Mouse (Mus musculus) activated CD4-positive, CD25-positive, alpha-beta regulatory T cell, adult 9 weeks (primary cell): ENCODE results near the gene Theg. TPM values are rescaled to one million over a fixed set of nuclear protein-coding genes. Genes with fewer than 3 reads are reported as not detected.

Experiments used
- polyA plus RNA-seq: library from polyadenylated mRNA; unstranded; fragments of 100-300 nt; shearing (Covaris generic); gene quantifications from one replicate; pipeline ENCODE4 v1.2.1, GENCODE M21; 2017

Gene Theg
- polyA plus RNA-seq, result not detected

DNA sequence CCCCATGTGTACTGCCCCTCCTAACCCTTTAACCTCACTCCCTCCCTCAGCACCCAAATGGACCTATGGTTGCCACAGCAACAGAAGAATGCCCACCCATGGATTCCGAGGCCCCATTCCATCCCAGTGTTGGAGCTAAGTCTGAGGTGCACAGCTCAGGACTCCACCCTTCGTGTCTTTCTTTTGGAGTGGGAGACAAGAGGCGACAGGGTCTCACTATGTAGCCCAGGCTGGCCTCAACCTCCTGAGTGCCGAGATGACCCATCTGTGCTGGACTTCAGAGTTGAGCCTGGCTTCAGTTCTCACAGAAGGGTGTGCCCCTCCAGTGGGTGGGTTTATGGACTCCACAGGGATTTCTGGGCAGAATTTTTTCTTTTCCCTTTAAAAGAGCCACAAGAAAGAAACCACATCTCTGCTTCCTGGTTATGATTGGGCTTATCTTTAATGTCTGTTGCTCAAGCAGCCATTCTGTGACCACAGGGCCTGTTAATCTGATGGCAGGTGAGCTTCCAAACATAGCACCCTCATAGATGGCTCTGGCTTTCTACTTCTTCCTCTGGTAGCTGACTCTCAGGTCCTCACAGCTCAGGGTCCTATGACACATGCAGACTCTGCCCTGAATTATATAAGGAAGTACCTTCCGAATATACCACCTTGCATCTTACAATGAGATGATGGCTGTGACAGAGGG, at the start of gene Theg:
TSS of gene Theg (minus strand) at position 271 of the 691 bp plus-strand sequence.

DNA sequence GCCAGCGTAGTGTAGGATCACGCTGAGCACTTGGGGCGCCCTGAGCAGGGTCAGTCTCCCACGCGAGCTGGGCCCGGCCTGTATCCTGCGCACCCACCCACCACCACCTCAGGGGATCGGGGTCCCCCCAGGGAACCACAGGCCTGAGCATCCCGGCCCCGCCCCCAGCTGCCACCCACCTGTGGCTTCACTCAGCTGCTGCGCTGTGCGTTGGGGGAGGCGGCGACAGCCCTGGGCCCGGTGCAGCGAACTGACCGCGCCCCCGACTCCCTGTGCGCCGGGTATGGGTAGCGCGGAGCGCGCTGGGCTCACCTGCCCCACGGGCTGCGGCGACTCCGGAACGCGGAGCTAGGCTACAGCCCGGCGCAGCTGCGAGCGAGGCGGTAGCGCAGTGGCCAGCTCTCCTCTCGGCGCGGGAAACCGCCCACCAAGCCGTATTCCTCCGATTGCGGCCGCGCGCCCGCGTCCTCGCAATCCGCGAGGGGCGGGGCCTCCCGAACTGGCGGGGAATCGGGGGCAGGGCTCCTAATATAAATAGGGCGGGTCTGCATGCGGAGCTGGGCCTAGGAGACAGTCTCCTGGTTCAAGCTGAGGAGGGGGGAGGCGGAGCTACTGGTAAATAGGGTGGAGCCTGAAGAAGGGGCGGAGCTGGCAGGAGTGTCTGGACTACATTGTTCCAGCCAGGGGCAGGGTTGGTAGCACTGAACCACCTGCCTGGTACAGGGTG, 26.6 kb upstream of the Theg start, which contains the start of gene C2cd4c:
TSS of gene C2cd4c (minus strand) at position 448 of the 727 bp plus-strand sequence.

DNA sequence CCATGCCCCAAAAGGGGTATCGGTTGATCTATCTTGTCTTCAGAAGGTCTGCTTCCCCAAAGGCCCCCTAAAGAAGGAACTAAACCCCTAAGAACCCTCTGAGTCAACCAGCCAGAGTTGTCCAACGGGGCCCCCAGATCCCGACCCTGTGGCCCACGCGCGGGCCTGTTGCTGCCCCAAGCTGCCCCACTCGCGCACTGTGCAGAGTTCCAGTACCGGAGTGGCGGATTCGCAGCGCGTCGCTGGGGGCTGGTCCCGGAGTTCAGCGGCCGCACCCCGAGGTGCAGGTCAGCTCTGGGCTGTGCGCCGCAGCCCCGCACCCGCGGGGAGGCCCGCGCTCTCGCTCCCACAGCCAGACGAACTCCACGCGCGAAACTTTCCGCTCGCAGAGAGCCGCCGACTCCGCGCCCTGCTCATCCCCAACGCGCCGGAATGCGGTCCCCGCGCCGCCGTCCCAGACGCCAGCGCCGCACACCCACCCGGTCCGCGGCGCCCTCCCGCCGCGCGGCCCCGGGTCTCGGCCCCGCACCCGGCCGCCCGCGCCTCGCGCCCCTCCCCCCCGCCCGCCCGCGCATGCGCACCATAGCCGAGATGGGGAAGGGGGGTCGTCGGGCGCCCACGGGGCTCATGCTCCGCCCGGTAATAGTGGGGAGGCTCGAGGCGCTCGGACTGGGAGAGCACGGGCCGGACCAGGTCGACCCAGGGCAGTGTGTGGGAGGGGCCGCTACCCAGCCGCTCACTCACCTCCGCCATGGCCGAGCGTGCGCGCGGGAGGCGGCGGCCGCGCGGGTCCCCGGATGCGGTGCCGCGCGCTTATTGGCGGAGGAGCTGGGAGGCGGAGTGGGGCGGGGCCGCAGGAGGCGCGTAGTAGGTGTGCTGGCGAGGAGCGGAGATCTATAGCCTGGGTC, 32.5 kb downstream of the Theg start, which contains the start of gene Mier2:
TSS of gene Mier2 (minus strand) at position 870 of the 908 bp plus-strand sequence.

DNA sequence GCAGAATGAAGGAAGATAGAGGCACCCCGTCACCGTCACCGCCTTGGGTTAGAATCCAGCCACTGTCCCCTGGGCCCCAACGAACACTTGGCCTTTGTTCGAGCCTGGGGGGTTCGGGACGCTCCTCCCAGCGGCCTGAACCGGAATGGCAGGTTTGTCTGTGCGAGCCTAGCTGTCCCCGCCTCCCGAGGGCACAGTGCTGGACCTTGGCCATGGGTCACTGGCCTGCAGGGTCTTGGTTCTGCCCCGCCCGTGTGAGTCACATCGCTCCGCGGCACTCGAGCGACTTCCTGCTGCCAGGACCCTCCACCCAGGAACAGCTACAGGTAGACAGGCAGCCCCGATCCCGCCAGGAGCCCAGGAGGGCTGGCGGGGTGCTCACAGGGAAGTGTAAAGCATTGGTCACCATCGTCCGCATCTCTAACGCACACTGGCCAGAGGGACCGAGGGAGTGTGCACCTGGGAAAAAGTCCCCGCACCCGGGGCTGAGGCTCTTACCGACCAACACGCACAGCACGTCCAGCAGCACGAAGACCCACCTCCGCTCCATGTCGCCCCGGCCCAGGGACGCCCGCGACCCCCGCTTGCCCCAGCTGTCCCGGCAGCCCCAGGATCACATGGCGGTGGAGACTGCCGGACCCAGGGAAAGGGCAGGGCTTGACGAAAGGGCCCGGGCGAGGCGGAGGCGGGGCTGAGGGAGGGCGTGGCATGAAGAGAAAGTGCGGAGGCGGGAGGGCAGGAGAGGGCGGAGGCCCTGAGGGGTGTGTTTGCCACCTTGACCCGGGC, 53.8 kb downstream of the Theg start, which contains the start of gene Plpp2:
TSS of gene Plpp2 (minus strand) at position 671 of the 786 bp plus-strand sequence.

Other genes starting within 250 kb of the Theg start
- gene Vmn2r82, start 230.8 kb downstream of the Theg start, polyA plus RNA-seq, result not detected
- not detected for gene Vmn2r83, start 118.6 kb downstream of the Theg start, polyA plus RNA-seq
- gene Plpp2, start 53.5 kb downstream of the Theg start, polyA plus RNA-seq, result 6.1 TPM
- 39.1 TPM for gene Mier2, start 32.1 kb downstream of the Theg start, polyA plus RNA-seq
- gene C2cd4c, start 26.7 kb upstream of the Theg start, polyA plus RNA-seq, result not detected
- gene Shc2, start 50.6 kb upstream of the Theg start, polyA plus RNA-seq, result not detected
- not detected for gene Odf3l2, start 58.4 kb upstream of the Theg start, polyA plus RNA-seq
- not detected for gene Madcam1, start 77.2 kb upstream of the Theg start, polyA plus RNA-seq
- gene Tpgs1, start 82.0 kb upstream of the Theg start, polyA plus RNA-seq, result 46.7 TPM
- gene Cdc34, start 94.9 kb upstream of the Theg start, polyA plus RNA-seq, result 14.7 TPM
- gene Gzmm, start 101.7 kb upstream of the Theg start, polyA plus RNA-seq, result 0.71 TPM
- gene Bsg, start 117.2 kb upstream of the Theg start, polyA plus RNA-seq, result 281 TPM
- gene Hcn2, start 129.3 kb upstream of the Theg start, polyA plus RNA-seq, result not detected
- gene Polrmt, start 159.2 kb upstream of the Theg start, polyA plus RNA-seq, result 46.0 TPM
- not detected for gene Fgf22, start 167.7 kb upstream of the Theg start, polyA plus RNA-seq
- gene Rnf126, start 179.6 kb upstream of the Theg start, polyA plus RNA-seq, result 5.1 TPM
- gene Fstl3, start 189.9 kb upstream of the Theg start, polyA plus RNA-seq, result 0.68 TPM
- gene Prss57, start 203.6 kb upstream of the Theg start, polyA plus RNA-seq, result not detected
- 0.38 TPM for gene Palm, start 206.2 kb upstream of the Theg start, polyA plus RNA-seq
- not detected for gene Misp, start 233.7 kb upstream of the Theg start, polyA plus RNA-seq